Mouse (Mus musculus) neural tube, embryonic 11.5 days (tissue): ENCODE measurements around the gene Neurl4. TPM values are rescaled to one million over a fixed set of nuclear protein-coding genes. Genes with fewer than 3 reads are reported as not detected.
"Not testable (repeated sequence)": the region's sequence is repeated elsewhere in the genome, so short reads cannot be mapped to it uniquely, and the experiment has no call there.

Experiments used
- ATAC-seq: fragments of 200-750 bp; cut with Nextera tagmentation; 2 replicates; pipeline ENCODE4 v1.8.0; 2017; ENCODE audit warnings: moderate number of reproducible peaks, mild to moderate bottlenecking, moderate TSS enrichment, moderate library complexity; ENCODE audit not compliant: insufficient read depth, low FRiP score, low TSS enrichment
- DNase-seq: peaks from one replicate; pipeline ENCODE4 v3.0.0-alpha.2; 2015; ENCODE audit warnings: low spot score
- H3K27ac ChIP-seq: fragments of 300-500 bp; sonication (generic); 2 replicates; pipeline ENCODE4 v1.5.1; 2014; ENCODE audit warnings: low read depth, mild to moderate bottlenecking, low read length
- H3K27me3 ChIP-seq: fragments of 300-500 bp; sonication (generic); 2 replicates; pipeline ENCODE4 v1.6.1; 2014; ENCODE audit warnings: mild to moderate bottlenecking, low read length, mixed read lengths; ENCODE audit not compliant: control insufficient read depth, insufficient read depth
- H3K36me3 ChIP-seq: fragments of 300-500 bp; sonication (generic); 2 replicates; pipeline ENCODE4 v1.6.1; 2014; ENCODE audit warnings: mild to moderate bottlenecking, low read length, moderate library complexity, mixed read lengths; ENCODE audit not compliant: control insufficient read depth, insufficient read depth
- H3K4me1 ChIP-seq: fragments of 300-500 bp; sonication (generic); 2 replicates; pipeline ENCODE4 v1.6.1; 2014; ENCODE audit warnings: low read length, mixed read lengths; ENCODE audit not compliant: control insufficient read depth, insufficient read depth
- H3K4me2 ChIP-seq: fragments of 300-500 bp; sonication (generic); 2 replicates; pipeline ENCODE4 v1.6.1; 2014; ENCODE audit warnings: low read depth, mild to moderate bottlenecking, moderate library complexity
- H3K4me3 ChIP-seq: fragments of 300-500 bp; sonication (generic); 2 replicates; pipeline ENCODE4 v1.5.1; 2014; ENCODE audit warnings: low read depth, low read length
- H3K9ac ChIP-seq: fragments of 300-500 bp; sonication (generic); 2 replicates; pipeline ENCODE4 v1.6.1; 2014; ENCODE audit warnings: mild to moderate bottlenecking, low read length
- H3K9me3 ChIP-seq: fragments of 300-500 bp; sonication (generic); 2 replicates; pipeline ENCODE4 v1.6.1; 2016; ENCODE audit warnings: low read length; ENCODE audit not compliant: control insufficient read depth
- WGBS: fragments of 180-500 bp; shearing (Covaris S2); extraction: QIAGEN DNeasy Blood & Tissue Kit; methylation state at CpG from one replicate; pipeline ENCODE4 v1.1.7; 2014; 5-methylcytosine and 5-hydroxymethylcytosine counted together
- polyA plus RNA-seq: library from polyadenylated mRNA; unstranded; fragments of >200 nt; fragmentation: Nextera tagmentation; extraction: Ambion mirVana; gene quantifications from 2 replicates; pipeline ENCODE4 v1.2.1, GENCODE M21; 2014

Neurl4 gene
- polyA plus RNA-seq, 1 experiment from 2014 or later: 14.2 TPM

DNA sequence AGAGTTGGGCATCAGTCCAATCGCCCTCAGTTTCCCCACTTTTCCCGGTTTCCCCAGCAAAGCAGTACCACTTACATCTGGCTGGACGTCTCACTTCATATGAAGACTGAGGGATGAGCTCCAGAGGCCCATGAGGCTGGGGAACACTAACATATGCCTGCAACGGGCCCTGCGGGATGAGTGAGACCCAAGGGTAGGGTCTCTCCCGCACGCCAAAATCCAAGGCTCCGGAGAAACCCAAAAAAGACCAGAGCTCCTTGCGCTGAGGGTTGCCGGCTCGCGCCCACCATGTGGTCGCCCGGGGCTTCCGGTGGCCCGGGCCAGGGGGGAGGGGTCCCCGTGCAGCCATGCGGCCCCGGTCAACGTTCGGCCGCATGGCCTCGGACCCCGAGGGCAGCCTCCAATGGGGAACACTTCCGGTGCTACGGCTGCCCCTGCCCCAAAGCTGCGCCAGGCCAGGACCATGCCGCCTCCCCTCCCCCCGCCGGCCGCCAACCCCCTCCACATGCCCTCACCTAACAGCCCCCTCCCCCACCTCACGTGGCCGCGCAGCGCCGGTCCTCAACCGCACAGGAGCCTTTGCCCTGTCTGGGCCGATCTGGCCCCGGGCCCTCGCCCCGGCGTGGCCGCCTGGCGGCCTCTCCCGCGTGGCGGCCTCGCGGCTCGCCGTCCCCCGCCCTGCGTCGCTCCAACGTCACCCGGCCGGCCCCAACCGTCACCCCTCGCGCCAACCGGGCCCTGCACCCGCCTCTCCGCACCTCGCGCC lies 19.6 kb downstream of the Neurl4 start:
- no peaks in the 10 kb centered on the region for H3K9me3 ChIP-seq
- 1% methylated on average over 55 of the region's 65 CpGs for WGBS
- peak; percentile 32 for ATAC-seq

DNA sequence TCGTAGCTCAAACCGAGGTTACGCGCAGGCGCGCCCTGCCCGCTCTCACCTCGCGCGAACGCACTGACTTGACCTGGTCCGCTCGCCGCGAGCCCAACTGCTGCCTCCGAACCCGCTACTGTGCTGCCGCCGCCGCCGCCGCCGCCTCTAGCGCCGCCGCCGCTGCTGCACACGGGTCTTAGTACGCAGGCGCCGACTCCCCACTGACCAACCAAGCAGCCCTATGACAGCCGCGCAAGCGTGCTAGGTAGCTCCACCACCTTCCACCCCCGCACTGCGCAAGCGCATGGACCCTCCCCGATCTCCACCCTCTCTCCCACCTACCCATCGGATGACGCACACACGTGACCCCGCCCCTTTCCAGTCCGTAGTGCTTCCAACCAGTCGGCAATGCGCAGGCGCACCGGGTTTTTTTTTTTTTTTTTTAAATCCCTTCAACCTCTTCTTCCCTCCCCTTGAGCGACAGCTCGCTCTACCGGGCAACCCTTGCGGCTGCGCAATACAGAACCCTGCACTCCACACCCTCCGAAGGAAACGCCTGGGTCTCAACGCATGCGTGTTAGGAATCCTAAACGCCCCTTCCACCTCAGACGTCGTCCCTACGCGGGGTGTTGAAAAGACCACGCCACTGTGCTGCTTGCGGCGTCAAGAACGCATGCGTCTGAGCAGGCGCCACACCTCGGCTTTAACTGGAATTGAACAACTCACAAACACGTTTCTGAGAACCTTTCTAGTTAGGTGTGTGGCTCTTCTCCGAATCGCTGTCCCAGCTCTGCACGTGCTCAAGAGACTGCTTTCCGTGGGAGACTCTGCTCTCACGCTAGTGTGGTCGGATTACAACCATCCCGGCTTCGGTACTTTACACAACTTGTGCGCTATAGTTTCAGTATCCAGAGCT lies 20.5 kb downstream of the Neurl4 start, which contains the start of gene Eif5a:
TSS of gene Eif5a (minus strand) at position 845 of the 898 bp plus-strand sequence.
- Histone ChIP-seq H3K9me3 (no peaks in the 10 kb centered on the region), H3K9ac (peak within 1 kb of the TSS; percentile 91), H3K27ac (peak within 1 kb of the TSS; percentile 88), H3K4me2 (peak within 1 kb of the TSS; percentile 98), H3K36me3 (peaks cover 15% of the 10 kb centered on the region), H3K27me3 (no peaks in the 10 kb centered on the region), H3K4me1 (peaks cover 9% of the 10 kb centered on the region), H3K4me3 (peak within 1 kb of the TSS; percentile 96)
- DNase-seq (peak; percentile 100), ATAC-seq (peak; percentile 92)
- under 1% methylated on average over 70 of the region's 78 CpGs for WGBS

More for the DNA sequence above, 19.6 kb downstream of the Neurl4 start:
- Histone ChIP-seq H3K27me3 (no peaks in the 10 kb centered on the region), H3K27ac (peak overlapping the region; percentile 88), H3K36me3 (peaks cover 21% of the 10 kb centered on the region), H3K9ac (peak overlapping the region; percentile 91), H3K4me3 (peak overlapping the region; percentile 96), H3K4me1 (peaks cover 15% of the 10 kb centered on the region), H3K4me2 (peak overlapping the region; percentile 98)
- DNase-seq: peak; percentile 54

- peaks cover 12% of the 10 kb centered on the region for H3K36me3 ChIP-seq
- DNase-seq: no peak
- peaks cover 9% of the 10 kb centered on the region for H3K4me1 ChIP-seq
- peak overlapping the region; percentile 59 for H3K9ac ChIP-seq
- H3K4me2 ChIP-seq: peak overlapping the region; percentile 55
- 6% methylated on average over 12 of the region's 12 CpGs for WGBS
- peak overlapping the region; percentile 96 for H3K4me3 ChIP-seq
- H3K27ac ChIP-seq: peak overlapping the region; percentile 77
- no peaks in the 10 kb centered on the region for H3K9me3 ChIP-seq
- no peaks in the 10 kb centered on the region for H3K27me3 ChIP-seq
- ATAC-seq: no peak
Observed at GRCm38 (mm10) chr11:69922012-69922756, 21.3 kb downstream of the Neurl4 start.

DNA sequence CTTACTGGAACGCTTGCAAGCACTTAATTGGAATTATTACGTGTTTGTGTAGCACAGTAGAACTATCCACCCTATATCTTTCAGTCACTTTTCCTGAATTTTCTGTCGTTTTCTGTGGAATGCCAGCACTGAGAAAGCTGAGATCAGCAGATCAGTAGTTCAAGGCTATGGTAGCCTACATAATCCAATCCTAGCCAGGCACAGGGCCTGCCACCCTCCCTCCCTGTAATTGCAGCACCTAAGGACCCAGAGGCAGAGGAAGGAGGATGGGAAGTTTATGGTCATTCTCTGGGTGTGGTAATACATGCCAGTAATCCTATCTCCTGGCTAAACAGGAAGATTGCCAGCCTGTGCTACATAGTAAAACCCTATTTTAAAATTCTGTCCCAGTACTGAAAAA lies 21.9 kb downstream of the Neurl4 start:
- Histone ChIP-seq H3K27me3 (no peaks in the 10 kb centered on the region), H3K27ac (no peak overlapping the region), H3K4me1 (peaks cover 9% of the 10 kb centered on the region), H3K4me2 (no peak overlapping the region; the same call in 1 of the 2 replicates), H3K4me3 (no peak overlapping the region), H3K9me3 (no peaks in the 10 kb centered on the region), H3K9ac (peak overlapping the region; percentile 11; the same call in 1 of the 2 replicates), H3K36me3 (peaks cover 6% of the 10 kb centered on the region)
- 77% methylated on average over 3 of the region's 3 CpGs for WGBS
- DNase-seq (no peak), ATAC-seq (no peak)

- no peak overlapping the region for H3K27ac ChIP-seq
- H3K4me2 ChIP-seq: no peak overlapping the region
- no peaks in the 10 kb centered on the region for H3K27me3 ChIP-seq
- 0 out of 2 replicates have a peak, but pooled peaks cover 2% of the 10 kb centered on the region for H3K4me1 ChIP-seq
- ATAC-seq: no peak
- H3K9ac ChIP-seq: no peak overlapping the region
- no peaks in the 10 kb centered on the region for H3K36me3 ChIP-seq
- H3K9me3 ChIP-seq: no peaks in the 10 kb centered on the region
- no peak for DNase-seq
- H3K4me3 ChIP-seq: no peak overlapping the region
- WGBS: 93% methylated on average over 2 of the region's 2 CpGs
Observed at GRCm38 (mm10) chr11:69927501-69927900, 26.6 kb downstream of the Neurl4 start.

DNA sequence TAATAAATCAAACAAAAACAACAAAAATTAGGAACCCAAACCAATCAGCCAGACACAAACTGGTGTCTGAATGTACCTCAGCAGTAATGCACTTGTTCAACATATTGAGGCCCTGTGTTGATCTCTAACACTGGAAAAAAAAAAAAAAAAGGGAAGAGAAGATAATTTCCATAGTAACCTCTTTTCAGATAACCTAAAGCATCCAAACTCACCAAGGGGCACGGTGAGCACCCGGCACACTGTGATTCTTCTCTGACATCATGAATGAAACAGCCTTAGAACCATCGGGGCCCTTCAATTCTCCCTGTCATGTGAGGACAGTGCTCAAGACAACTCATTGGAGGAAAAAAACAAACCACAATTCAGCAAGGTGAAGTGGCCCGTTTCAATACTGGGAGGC lies 28.8 kb downstream of the Neurl4 start:
- Histone ChIP-seq H3K9me3 (no peaks in the 10 kb centered on the region), H3K9ac (no peak overlapping the region), H3K4me1 (no peaks in the 10 kb centered on the region), H3K4me3 (no peak overlapping the region), H3K27ac (no peak overlapping the region), H3K27me3 (no peaks in the 10 kb centered on the region; the same call in 1 of the 2 replicates), H3K36me3 (no peaks in the 10 kb centered on the region), H3K4me2 (no peak overlapping the region)
- DNase-seq: no peak
- no peak for ATAC-seq
- 84% methylated on average over 4 of the region's 4 CpGs for WGBS

DNA sequence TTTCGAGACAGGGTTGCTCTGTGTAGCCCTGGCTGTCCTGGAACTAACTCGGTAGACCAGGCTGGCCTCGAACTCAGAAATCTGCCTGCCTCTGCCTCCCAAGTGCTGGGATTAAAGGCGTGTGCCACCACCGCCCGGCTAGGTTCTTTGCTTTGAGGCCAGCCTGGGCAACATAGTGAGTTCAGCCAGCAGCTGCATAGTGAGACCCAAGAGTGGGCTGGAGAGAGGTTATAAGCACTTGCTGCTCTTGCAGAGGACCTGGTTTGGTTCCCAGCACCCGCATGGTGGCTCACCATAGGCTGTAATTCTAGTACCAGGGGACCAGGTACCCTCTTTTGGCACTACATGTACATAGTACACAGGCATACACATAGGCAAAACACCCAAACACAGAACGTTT lies 29.3 kb downstream of the Neurl4 start:
- not testable (repeated sequence) for H3K9ac ChIP-seq, DNase-seq, H3K4me2 ChIP-seq, H3K27me3 ChIP-seq, H3K4me3 ChIP-seq, ATAC-seq, H3K4me1 ChIP-seq, H3K36me3 ChIP-seq, H3K27ac ChIP-seq, H3K9me3 ChIP-seq
- 93% methylated on average over 8 of the region's 8 CpGs for WGBS

DNA sequence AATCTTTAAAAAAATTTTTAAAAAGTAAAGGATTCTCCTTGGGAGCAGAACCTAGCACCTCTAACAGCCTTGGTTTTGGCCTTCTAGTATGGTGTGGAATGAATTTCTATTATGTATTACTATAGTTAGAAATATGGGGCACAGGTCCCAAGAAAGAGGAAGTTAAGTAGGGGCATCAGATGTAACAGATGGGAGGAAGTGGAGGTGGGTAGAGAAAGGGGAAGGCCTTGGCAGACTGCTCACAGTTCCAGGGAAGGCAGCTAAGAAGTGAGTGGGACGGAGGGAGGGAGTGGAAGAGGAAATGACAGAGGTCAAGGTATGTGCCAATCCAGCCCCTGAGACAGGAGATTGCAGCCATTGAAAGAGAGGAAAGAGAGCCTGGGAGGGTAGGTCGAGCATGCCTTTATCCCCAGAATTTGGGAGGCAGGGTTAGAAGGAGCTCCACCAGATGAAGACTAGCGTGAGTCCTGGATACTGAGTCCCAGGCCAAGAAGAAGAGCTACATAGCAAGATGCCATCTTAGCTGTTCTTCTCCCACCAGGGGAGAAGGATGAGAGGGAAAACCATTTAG lies 30.2 kb downstream of the Neurl4 start:
- ATAC-seq (no peak), DNase-seq (no peak)
- Histone ChIP-seq H3K4me3 (no peak overlapping the region), H3K4me1 (peaks cover 5% of the 10 kb centered on the region; the same call in 1 of the 2 replicates), H3K4me2 (no peak overlapping the region), H3K27ac (no peak overlapping the region), H3K9ac (no peak overlapping the region), H3K27me3 (peaks cover 6% of the 10 kb centered on the region), H3K9me3 (no peaks in the 10 kb centered on the region), H3K36me3 (no peaks in the 10 kb centered on the region)
- WGBS: 65% methylated on average over 3 of the region's 3 CpGs
